Mouse (Mus musculus) 3T3-L1 (cell line): ENCODE results near the gene Dhx29.
A peak's percentile ranks its signal among the peaks of the same experiment; 100 is the strongest.

Experiments
- DNase-seq: peaks from one replicate; pipeline ENCODE4 v3.0.0-alpha.2; 2015; ENCODE audit warnings: low read depth, low spot score

Dhx29 gene

GRCm38 (mm10) chr13:112927287-112928001 is at the start of gene Dhx29, which contains the start of gene Mtrex:
Gene Dhx29, plus strand, starts transcription at chr13:112927454.
Gene Mtrex, minus strand, starts transcription at chr13:112927398.
- DNase-seq, result peak; percentile 98

DNA sequence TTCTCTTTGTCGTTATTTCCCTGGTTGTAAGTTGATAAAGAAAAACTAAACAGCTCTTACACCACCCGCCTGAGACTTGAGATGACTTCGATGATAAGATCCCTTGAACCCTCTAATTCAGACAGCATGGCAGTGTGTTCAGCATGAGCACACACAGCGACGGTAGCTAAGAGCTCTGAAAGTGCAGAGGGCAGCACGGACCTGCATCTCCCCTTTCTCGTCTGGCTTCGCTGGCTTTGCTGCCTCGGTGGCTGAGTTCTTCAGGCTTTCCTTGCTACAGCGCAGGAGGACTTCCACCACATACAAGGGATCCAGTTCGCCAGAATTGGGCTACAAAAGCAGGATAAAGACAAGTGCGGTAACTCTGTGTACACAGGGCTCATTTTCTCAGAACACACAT is 40.0 kb upstream of the Dhx29 start:
- DNase-seq, result no peak

- no peak for DNase-seq
These were observed 25.1 kb upstream of the Dhx29 start for GRCm38 (mm10) chr13:112902176-112902575.

DNA sequence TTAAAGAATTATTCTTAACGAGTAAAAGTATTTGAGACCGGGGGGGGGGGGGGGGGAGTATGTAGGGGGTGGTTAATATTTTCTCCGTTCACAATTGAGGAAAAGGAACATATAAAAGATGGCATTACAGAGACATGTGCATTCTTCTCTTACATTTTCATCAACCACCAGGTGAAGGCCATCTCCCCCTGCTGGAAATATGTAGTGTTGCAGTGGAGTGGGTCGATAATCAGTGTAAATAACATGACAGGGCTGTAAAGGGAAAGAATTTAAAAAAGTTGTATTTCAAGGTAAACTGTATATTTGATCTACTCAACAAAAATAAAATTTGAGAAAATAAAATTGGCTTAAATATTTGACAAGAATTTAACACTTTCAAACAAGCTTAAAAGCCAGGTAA is 17.6 kb upstream of the Dhx29 start:
- peak; percentile 67 for DNase-seq

DNA sequence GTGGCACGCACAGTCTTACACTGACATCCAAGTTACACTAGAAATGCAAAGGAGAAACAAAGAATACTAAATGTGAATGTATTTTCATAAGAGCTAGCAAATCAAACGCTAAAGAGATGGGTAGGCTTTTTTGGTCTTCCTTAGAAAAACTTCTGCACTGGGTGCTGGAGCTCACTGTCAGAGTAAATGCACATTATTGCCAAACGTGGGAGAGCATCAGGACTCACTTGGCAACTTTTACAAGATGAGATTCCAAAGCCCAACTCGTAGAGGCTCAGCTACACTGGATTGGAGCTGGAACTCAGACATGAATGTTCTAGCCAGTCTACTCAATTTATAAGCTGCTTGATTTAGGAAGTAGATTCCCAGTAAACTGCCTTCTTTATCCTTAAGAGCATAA is 16.8 kb upstream of the Dhx29 start:
- no peak for DNase-seq

GRCm38 (mm10) chr13:112919141-112919865 is 8.0 kb upstream of the Dhx29 start:
- no peak for DNase-seq

GRCm38 (mm10) chr13:112920906-112921305 is 6.3 kb upstream of the Dhx29 start:
- DNase-seq, result no peak

GRCm38 (mm10) chr13:112925266-112925665 is 2.0 kb upstream of the Dhx29 start:
- no peak for DNase-seq

- DNase-seq, result peak; percentile 27
These were observed 1.3 kb upstream of the Dhx29 start for GRCm38 (mm10) chr13:112925976-112926375.

- peak; percentile 41 for DNase-seq
These were observed 458 bp upstream of the Dhx29 start for GRCm38 (mm10) chr13:112926796-112927195.

DNA sequence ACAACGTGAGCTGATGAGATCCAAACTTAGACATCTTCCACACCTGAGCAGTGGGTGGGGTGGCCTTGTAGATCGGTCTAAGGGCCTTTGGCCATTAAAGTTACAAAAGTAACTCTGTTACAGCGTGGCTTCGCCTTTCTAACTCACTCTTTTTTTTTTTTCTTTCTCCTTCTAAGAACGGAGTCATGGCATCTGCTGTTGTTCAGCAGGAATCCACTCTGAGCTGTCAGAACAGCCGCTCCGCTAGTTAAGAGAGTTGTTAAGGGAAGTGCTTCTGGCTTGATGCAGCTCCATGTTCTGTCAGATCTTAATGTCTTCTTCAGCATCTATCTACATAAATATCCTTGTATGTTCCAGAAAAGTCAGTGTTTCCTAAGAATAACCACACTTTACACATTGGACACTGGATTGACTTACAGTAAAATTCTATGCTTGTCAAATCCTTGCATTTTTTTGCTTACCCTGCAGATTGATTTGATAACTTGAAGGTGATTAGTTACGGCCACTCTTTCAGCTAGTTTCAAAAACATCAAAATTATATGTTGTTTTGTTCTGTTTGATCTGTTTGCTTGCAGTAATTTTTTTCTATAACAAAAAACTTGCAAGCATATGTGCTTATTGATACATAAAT is 899 bp downstream of the Dhx29 start:
- peak; percentile 28 for DNase-seq

DNA sequence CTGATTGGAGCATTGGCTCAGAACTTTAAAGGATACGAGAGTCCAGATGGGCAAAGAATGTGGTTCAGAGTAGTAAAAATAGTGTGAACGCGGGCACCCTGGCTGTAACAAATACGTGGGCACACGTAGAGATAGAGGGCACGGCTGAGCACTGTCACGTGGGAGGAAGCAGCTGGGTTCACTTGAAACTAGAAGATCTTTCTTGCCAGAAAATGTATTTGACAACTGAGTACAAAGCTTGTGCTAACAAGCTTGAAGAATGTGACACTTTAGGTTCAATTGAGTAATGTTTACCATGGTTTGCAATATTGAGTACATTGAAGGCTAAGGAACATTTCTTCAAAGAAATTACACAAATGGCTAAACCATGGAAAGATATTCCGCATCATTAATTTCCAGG is 10.9 kb downstream of the Dhx29 start:
- no peak for DNase-seq

- no peak for DNase-seq
These were observed 14.7 kb downstream of the Dhx29 start for GRCm38 (mm10) chr13:112941879-112942330.

GRCm38 (mm10) chr13:112945312-112945711 is 18.1 kb downstream of the Dhx29 start:
- no peak for DNase-seq

GRCm38 (mm10) chr13:112945900-112946299 is 18.6 kb downstream of the Dhx29 start:
- DNase-seq, result no peak

DNA sequence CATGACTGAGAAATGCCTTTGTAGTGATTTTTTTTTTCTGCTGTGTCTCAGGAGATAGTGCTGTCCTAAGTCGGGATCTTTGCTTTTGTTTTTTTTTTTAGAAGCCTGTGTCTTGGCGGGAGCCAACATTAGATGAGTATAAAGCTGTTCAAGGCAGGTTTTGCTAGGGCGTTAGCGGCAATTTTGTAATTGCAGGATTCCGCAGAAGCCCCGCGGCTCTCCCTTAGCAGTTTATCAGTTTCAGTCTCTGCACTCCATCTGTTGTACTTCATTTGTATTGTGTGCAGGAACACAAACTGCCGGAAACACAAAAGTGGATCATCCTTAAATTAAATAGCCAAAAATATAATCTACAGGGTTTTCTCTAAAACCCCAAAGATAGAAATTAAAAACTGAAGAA is 26.8 kb downstream of the Dhx29 start:
- DNase-seq, result no peak

DNA sequence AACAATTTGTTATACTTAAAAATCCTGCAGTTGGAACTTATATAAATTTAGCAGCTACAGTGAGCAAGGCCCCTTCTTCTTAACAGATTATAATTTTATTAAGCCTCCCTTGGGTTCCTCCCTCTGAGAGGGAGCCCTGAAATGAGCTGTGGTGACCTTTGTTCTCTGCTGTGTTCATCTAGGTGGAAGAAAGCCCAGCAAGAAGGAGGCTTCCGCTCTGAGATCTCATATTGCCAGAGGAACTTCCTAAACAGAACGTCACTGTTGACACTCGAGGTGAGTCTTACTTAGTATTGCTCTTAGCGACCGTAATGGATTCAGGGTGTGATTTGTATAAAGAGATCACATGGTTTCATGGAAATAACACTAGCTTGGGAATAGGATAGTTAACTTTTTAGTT is 35.8 kb downstream of the Dhx29 start:
- DNase-seq, result no peak

GRCm38 (mm10) chr13:112964421-112964820 is 37.2 kb downstream of the Dhx29 start:
- DNase-seq, result no peak

GRCm38 (mm10) chr13:112967267-112967666 is 40.0 kb downstream of the Dhx29 start:
- no peak for DNase-seq

GRCm38 (mm10) chr13:112976720-112977119 is 49.5 kb downstream of the Dhx29 start:
- no peak for DNase-seq

- DNase-seq, result no peak
These were observed 58.6 kb downstream of the Dhx29 start for GRCm38 (mm10) chr13:112985605-112986450.
